Mouse (Mus musculus) layer of hippocampus, postnatal 36 days (tissue): ENCODE data around the gene Vmn2r113. TPM values are rescaled to one million over a fixed set of nuclear protein-coding genes. Genes with fewer than 3 reads are reported as not detected.
"Not testable (repeated sequence)": the region's sequence is repeated elsewhere in the genome, so short reads cannot be mapped to it uniquely, and the experiment has no call there.

Experiments
- DNase-seq, 2 experiments: peaks; one replicate each; pipeline ENCODE4 v3.0.0; 2022
- total RNA-seq, 2 experiments: library from RNA; stranded (reverse); gene quantifications; 2 replicates each; pipeline ENCODE4 v1.2.3; 2021

Gene Vmn2r113
- total RNA-seq: not detected

GRCm38 (mm10) chr17:22942684-22943083 is at the start of gene Vmn2r113:
TSS of gene Vmn2r113 (plus strand) at chr17:22942984.
- not testable (repeated sequence) for DNase-seq

Other genes with a start within 250 kb of the Vmn2r113 start
- 10 to 100 TPM in 1 of 2 experiments, 1 to 10 TPM in 1; 9.3 to 10.1 TPM for gene Zfp945, start 75.8 kb upstream of the Vmn2r113 start, total RNA-seq
- not detected for gene Vmn2r-ps130, start 118.2 kb downstream of the Vmn2r113 start, total RNA-seq